Mouse (Mus musculus) MEL-GATA-1-ER (cell line): ENCODE measurements around the gene Pxmp4.

ENCODE experiments used
- DNase-seq: peaks from one replicate; pipeline ENCODE4 v3.0.0-alpha.2; 2012; ENCODE audit warnings: low read depth; ENCODE audit errors: extremely low read depth

The Pxmp4 gene

DNA sequence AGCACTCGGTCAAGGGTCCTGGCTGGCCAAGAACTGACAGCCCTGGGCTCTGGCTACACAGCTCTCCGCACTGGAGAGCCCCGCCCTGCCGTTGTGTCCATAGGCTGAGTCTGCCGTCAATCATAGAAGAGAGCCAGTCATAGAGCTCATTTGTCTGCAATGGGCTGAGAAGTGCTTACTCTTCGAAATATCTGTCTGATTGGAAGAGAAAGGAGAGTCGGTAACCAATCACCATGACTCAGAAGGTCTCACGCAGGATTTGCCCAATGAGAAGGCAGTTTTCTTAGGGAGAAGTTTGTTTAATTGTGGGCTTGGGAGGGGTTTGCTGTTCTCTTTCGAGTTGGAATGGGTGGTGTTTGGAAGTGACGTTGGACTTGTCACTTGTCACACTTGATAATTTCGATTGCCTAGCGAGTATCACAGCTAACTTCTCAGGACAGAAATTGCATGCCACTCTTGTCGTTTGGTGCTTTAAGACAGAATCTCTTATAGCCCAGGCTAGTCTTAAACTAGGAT is at the start of gene Pxmp4:
Gene Pxmp4 (minus strand): TSS at position 71 of the 516 bp plus-strand sequence.
- DNase-seq = peak; percentile 100

DNA sequence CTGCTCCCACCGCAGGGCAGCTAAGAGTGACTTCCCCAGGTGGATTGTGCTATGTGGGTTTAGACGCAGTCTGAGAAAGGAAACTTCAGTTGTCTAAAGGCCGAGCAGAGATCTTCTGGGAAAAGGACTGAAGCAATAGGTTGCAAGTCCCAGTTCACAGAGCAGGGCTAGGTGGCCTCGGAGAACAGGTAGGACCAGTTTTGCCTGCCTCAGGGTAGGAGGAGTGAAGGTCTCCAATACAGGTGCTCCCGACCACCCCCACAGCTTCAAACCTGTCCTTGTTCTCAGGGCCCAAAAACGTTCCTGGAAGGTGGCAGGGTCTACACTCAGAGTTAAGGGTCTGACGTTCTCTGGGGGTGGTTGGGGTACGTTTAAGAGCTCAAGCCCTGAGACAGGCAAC is 47.9 kb upstream of the Pxmp4 start, which contains the start of gene Chmp4b:
Gene Chmp4b (plus strand): TSS at position 343 of the 400 bp plus-strand sequence.
- DNase-seq = no peak

DNA sequence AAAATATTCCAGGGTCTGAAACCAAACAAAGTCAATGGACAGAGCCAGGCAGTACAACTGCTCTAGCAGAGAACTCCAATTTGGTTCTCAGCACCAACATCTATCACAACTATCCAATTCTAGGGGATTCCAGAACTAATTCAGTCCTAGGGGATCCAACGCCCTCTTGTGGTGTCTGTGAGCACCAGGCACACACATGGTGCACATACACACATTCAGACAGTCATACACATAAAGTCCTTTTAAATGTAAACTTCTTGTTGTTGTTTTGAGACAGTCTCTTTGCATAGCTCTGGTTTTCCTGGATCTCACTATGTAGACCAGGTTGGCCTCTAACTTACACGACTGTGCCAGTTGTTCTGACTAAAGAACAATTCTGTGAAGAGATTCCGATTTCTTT is 46.9 kb upstream of the Pxmp4 start:
- no peak for DNase-seq

DNA sequence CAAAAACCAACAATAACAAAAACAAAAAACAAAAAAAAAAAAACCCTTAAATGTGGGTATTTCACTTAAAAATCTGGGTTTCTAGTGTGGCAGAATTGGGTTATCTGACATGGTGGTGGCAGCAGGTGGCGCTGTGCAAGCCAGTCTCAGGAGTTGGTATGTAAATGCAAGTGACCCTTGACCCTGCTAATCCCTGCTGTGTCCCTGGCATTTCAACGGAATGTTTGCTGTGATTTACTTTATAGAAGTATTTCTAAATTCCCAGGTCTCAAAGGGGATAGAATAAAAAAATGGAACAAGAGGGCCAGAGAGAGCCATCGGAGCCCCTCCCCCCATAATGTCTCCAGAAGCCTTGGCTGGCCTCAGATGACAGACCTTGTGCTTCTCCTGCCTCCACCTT is 44.6 kb upstream of the Pxmp4 start:
- DNase-seq = no peak

DNA sequence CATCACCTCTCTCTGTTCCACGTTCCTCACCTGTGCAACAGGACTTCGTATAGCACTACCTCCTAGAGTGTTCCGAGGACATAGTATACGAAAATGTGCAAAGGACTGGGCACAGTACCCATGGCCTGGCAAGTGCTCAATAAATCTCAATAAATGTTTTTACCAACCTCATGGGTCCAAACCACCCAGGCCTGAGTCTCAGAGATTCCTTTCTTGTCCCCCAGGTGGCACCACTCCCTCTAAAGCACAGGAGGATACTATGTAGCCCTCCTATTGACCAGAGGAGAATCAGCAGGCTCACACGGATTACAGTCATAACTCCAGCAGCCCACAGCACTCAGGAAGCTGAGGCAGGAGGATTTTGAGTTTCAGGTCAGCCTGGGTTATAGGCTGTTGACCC is 43.1 kb upstream of the Pxmp4 start:
- DNase-seq = no peak

DNA sequence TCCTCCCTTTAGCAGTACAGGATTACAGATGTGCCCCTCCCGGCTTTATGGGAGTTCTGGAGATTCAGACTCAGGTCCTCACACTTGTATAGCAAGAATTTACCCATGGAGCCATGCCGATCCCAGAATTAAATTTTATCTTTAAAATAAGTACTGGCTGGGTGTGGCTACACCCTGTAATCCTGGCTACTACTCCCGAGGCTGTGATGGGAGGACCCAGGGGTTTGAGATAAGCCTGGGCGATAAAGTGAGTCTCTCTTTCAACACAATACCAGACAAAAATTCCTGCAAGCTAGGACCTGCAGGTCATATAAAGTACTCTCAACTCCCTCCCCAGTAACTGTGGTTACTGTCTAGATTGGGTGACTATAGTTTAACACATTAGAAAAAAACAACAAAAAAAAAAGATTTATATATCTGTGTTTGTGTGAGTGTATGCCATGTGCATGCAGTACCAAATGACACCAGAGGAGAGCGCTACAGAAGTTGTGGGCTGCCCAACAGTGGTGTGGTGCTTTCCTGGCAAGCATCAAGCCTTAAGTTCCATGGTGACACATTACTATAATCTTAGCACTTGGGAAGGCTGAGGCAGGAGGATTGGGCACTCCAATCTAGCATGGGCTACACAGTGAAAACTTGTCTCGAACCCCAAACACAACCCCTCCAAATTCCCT is 39.3 kb upstream of the Pxmp4 start:
- DNase-seq = no peak

DNA sequence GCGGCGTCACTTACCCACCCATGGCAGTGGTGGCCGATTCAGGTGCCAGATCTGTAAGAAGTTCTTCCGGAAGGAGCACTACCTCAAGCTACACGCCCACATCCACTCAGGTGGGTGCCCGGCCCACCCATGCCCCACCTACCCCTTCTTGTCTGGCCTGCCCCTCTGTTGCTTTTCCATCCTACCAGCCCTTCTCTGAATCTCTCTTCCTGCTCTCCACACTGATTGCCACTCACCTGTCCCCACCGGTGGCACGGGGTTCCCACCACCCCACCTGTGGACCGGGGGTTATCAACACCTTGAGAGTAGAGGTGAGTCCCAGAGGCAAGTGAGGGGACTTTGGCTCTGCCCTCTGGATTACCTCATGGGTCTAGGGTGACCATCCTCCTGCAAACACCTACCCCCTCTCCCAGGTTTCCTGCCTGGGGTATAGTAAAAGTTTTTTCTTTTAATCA is 38.5 kb upstream of the Pxmp4 start:
- DNase-seq = no peak

DNA sequence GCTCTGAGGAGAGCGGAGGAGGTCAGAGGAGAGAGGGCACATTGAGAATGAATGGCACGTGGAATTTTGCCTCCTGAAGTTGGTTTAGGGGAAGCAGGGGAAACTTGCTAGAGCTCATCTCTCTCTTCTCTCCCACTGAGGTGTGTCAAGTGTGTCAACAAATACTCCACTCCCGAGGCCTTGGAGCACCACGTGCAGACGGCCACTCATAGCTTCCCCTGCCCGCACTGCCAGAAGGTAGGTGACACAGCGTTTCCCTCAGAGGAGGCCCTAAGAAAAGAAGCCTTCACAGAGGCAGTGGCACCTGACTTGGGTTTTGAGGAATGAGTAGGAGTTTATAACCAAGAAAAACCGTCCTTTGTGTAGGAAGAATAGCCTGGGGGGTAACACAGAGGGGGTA is 37.7 kb upstream of the Pxmp4 start:
- no peak for DNase-seq

DNA sequence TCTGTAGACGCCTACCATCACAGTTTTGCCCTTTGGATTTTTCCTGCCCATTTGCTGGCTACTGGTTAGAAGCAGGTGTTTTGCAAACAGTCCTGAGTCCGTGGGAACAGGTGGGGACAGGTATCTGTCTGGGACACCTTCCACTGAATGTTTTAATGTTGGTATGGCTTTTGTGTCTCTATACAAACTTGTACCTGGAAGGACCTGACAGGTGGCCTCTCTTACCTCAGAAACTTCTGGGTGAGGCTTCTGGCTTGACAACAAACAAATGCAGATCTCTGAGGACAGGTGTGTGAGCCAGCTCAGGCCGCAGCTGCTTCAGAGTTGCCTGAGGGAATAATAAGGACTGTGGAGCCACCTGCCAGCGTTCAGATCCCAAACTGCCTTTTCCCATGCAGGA is 35.6 kb upstream of the Pxmp4 start:
- no peak for DNase-seq

DNA sequence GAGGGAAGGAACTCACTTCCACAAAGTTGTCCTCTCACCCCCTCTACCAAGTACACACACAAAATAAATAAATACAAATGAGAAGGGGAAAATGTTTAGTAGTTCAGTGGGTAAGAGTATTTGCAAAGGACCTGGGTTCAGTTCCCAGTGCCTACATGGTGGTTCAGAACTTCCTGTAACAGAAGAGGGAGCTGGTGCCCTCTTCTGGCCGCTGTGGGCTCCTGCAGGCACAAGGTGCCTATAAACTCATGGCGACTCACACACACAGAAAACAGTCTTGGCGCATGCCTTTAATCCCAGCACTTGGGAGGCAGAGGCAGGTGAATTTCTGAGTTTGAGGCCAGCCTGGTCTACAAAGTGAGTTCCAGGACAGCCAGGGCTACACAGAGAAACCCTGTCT is 35.0 kb upstream of the Pxmp4 start:
- DNase-seq = no peak

DNA sequence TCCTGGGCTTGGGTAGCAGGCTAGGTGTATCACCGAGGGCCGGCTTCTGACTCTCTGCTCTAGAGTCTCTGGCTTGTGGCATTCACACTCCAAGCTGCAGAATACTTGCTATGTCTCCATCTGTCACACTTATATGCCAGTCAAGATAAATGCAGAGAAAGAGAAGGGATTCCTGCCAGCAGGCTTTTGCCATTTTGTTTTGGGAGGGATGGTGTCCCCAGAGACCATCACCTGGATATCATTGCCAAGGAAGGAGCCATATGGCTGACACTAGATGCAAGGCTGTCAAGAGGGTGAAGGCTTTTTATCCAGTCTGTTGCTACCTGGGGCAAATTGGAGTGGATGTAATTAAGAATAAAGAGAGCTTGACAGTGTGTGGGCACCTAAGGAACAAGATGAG is 32.3 kb upstream of the Pxmp4 start:
- no peak for DNase-seq

DNA sequence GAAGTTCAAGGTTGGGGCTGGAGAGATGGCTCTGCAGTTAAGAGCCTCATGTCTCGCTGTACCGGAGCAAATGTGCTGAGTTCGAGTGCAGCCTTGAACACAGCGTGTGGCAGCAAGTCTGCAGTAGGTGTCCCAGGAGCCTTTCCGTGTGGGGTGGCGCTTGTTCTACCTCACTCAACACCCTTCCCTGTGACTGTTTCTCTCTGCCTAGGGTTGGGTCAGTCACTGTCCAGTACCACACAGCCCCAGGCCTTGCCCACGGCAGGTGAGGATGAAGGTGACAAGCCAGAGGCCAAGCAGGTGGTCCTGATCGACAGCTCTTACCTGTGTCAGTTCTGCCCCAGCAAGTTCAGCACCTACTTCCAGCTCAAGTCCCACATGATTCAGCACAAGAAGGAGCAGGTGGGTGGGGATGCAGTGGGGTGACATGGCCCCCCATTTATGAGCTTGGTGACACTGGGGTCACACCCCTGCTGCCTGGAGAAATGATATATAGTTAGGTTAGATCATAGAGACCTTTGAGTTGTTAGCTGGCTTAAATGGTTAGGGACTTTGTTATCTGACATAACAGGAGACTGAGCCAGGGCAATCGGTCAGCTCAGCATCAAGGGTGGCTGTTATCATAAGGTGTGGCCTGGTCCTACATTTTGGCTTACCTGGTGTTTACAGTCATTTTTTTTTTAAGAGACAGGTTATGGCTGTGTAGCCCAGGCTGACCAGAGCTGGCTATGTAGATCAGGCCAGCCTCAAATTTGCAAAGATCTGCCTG is 30.6 kb upstream of the Pxmp4 start:
- DNase-seq = no peak

DNA sequence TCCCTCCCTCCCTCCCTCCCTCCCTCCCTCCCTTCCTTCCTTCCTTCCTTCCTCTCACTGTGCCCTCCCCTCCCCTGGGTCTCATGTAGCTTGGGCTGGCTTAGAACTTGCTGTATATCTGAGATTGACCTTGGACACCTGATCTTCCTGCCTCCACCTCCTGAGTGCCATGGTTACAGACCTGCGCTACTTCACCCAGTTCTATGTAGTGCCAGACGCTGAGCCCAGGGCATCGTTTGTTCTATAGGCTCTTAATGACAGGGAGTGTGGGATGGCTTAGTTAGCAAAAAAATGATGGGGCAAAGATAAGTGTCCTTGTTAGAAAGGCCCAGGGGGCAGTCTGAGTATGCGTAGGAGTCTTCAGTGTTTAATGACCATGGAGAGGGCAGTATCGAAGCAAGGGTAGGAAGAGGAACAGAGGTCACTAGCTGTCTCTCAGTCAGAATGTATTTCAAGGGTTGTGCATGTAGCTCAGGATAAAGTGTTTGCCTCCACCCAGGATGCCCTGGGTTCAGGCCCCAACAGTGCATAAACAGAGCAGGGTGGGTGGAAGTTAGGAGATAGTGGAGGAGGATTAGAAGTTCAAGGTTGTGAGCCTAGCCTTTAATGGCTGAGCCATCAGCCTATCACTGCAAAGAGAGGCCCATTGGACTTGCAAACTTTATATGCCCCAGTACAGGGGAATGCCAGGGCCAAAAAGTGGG is 29.7 kb upstream of the Pxmp4 start:
- no peak for DNase-seq

DNA sequence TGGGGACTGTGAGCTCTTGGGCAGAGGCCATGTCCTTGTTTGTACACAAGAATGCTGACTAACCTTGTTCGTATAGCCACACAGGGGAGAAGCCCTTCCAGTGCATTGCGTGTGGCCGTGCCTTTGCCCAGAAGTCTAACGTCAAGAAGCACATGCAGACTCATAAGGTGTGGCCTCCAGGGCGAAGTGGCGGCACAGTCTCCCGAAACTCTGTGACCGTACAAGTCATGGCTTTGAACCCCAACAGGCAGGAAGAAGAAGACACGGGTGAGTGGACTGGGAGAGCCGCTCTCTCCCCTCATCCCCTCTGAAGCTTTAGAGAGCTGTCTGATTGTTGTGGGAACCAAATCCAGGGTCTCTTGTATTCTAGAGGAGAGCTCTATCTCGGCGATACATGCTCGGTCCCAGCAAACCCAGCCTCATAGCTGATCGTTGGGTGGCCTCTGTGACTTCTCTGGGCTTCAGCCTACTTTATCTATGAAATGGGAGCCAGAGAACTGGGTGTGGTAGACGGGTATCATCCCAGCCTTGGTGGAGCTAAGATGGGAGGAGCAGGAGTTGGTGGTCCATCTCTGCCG is 28.8 kb upstream of the Pxmp4 start:
- no peak for DNase-seq

DNA sequence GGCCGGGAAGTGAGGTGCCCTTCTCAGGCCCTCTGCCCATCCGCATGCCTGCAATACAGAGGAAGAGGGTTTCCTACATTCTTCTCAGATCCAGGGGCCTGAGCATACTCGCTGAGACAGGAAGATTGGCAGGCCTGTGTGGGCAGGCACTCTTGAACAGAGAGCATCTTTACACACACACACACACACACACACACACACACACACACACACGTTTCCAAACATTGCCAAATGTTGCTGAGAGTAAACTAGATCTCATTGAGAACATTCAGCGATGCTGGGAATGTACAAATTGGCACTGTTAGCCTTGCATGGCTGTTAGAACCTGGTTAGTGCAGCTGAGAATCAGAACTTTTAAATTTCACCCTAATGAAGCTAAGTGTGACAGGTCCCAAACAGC is 27.0 kb upstream of the Pxmp4 start:
- no peak for DNase-seq

DNA sequence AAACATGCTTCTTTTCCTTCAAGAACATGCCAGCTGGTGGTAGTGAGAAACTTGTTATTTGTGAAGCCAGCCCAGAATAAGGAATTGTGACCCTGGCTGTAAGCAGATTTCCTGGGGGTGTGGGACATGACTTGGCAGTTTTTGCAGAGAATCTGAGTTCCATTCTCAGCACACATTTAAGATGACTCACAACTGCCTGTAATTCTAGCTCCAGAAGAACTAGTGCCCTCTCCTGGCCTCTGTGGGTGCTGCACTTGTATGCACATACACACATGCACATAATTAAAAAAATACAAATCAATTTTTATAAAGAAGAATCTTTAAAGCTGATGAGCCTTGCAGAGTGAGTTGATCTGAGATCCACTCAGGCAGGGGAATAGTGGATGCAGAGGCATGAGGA is 20.6 kb upstream of the Pxmp4 start:
- no peak for DNase-seq

DNA sequence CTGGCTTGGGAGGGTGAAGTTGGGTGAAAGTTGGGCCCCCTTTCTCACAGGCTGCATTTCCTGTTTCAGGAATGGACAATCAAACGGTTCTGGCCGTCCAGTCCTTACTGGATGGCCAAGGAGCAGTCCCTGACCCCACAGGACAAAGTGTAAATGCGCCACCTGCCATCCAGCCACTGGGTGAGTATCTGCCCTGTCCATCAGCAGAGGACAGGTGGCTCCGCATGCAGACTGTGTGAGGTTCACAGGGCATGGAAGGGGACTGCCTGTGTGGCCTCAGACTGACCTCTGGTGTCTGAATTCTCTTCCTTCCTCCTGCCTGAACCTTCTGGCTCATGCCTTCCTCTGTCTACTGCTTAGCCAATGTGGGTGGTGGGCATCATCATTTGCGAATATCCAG is 18.2 kb upstream of the Pxmp4 start:
- no peak for DNase-seq

DNA sequence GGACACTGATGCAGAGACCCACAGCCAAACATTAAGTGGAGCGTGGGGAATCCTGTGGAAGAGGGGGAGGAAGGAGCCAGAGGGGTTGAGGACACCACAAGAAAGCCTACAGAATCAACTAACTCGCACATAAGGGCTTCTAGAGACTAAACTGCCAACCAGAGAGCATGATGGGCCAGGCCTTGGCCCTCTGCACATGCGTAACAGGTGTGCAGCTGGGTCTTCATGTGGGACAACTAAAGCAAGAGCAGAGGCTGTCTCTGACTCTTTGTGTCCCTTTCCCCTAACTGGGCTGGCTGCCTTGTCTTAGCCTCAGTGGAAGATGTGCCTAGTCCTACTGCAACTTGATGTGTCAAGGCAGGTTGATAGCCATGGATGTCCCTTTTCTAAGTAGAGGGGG is 13.6 kb upstream of the Pxmp4 start:
- DNase-seq = no peak

DNA sequence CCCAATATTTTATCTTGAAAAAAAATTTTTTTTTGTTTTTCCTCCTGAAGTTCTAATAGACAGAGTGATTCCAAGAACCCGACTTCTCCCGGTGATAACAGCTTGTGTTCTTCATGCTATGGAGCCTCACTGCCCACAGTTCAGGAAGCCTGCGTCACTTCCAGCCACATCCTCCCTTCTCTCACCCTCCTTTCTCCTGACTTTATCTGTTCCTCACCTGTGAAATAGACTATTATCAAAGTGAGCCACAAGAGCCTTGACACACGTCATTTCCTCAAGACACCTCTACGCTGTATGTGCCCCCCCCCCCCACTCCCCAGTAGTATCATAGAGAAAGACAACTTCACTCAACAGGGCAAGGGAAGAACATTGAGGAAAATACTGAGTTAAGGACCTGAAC is 12.2 kb upstream of the Pxmp4 start:
- peak; percentile 99 for DNase-seq

DNA sequence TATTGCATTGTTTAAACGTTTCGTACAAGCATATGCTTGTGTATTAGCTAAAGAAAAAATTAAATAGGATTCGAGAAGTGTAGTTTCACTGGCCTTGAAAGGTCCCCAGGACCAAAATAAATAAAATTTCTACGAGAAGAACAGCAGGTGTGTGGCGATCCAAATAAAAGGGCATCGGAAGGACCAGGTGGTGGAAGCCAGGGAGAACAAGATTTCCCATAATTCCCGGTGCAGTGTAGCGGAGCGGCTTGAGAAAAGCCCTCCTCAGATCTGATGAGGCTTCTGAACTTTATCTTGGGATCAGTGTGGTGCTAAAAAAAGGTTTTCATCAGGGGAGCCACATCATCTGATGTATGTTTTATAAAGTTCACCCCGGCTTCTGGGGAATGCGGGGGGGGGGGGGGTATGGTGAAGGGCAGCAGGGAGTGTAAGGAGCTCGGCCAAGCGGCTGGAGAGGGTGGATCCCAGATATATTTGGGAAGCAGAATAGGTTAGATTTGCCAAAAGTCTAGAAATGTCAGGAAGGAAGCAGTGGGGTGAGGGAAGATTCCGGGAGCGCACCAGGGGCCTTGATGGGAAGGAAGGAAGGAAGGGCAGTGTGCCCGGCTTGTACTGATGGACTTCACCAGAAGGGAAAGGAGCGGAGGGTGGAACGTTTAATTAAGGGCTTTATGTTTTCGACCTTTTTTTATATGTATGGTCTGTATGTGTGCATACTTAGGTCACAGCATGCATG is 11.5 kb upstream of the Pxmp4 start:
- no peak for DNase-seq
